In the genomic region with DNA sequence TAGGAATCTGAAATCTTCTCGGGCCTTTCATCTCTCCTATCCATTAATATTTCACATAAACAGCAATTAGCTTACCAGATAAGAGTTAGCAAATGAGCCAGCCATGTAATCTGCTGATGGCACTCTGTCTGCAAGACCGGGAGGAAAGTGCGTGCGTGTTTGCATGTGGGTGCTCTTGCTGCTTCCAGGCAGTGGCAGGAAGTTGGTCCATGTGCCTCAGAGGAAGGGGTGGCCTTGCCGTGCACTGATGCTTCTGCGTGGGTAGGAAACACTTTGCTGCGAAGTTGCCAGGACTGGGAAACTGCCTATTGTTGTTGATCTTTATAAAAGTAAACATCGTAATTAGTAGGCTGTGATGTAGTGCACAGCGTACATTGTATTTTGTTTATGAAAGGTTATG, we compare ENCODE assay signal across 8 mouse cellular contexts. TPM values are rescaled to one million over a fixed set of nuclear protein-coding genes. Genes with fewer than 3 reads are reported as not detected.
DNase-seq lines count a peak whose midpoint lies in the region; ATAC-seq and TF ChIP-seq lines count a peak whose summit lies in the region.

No protein-coding gene starts in this region.

- peak overlapping the region in 1 of 2 experiments; percentile 61; a peak in 2 of 4 replicates for H3K27ac ChIP-seq in heart, embryonic 14.5 days (replicated peaks in 1 of 2; ENCODE audit: control insufficient read depth in 1 of 2, insufficient read depth in 1 of 2, low read depth in 2 of 2, low read length in 2 of 2)

- TF ChIP-seq POLR2A in brain, embryonic 14.5 days (IDR thresholded peaks at IDR 0.05; ENCODE audit: borderline replicate concordance, extremely low read depth, insufficient read depth, insufficient read length, poor library complexity, severe bottlenecking): no peak

- H3K9me3 ChIP-seq in heart, embryonic 14.5 days (ENCODE audit: control insufficient read depth, low read length): no peaks in the 10 kb centered on the region

- DNase-seq in kidney, adult 9 months: peak; percentile 27
- DNase-seq in kidney, adult 11 months: no peak
- DNase-seq in brain, embryonic 14.5 days (ENCODE audit: low read depth): peak; percentile 60
- DNase-seq in lung, postnatal 36 days: peak; percentile 50
- no peak for DNase-seq in urinary bladder, postnatal 4 days (ENCODE audit: low spot score in 2 of 2)
- DNase-seq in left cerebral cortex, adult 18-20 months (ENCODE audit: low spot score in 2 of 2): no peak

- no peaks in the 10 kb centered on the region for H3K27me3 ChIP-seq in heart, embryonic 14.5 days (ENCODE audit: control insufficient read depth, insufficient read depth, low read length)

- no peak for TF ChIP-seq CTCF in brain, embryonic 14.5 days (IDR thresholded peaks at IDR 0.05; ENCODE audit: borderline replicate concordance, extremely low read depth, insufficient read depth, insufficient read length)

- 49% methylated on average over 9 of the region's 9 CpGs for WGBS in heart, embryonic 14.5 days

- H3K4me1 ChIP-seq in heart, embryonic 14.5 days (ENCODE audit: control insufficient read depth in 2 of 2, insufficient read depth in 2 of 2, low read length in 2 of 2): peaks cover 23 to 67% of the 10 kb centered on the region in 2 experiments

- ATAC-seq in heart, embryonic 14.5 days (ENCODE audit: insufficient number of reproducible peaks, insufficient read depth, low FRiP score, low read depth): no peak
- ATAC-seq in megakaryocyte-erythroid progenitor cell, adult 5-6 weeks (replicated peaks; ENCODE audit: low FRiP score, low TSS enrichment, poor library complexity, severe bottlenecking): no peak

- H3K9ac ChIP-seq in heart, embryonic 14.5 days (ENCODE audit: low read length): no peak overlapping the region

- peak overlapping the region; percentile 3; the same call in 1 of the 2 replicates for H3K4me2 ChIP-seq in heart, embryonic 14.5 days (ENCODE audit: low read length)

- H3K36me3 ChIP-seq in heart, embryonic 14.5 days (ENCODE audit: control insufficient read depth, insufficient read depth, low read length): 0 out of 2 replicates have a peak, but pooled peaks cover 3% of the 10 kb centered on the region

- H3K4me3 ChIP-seq in heart, embryonic 14.5 days (ENCODE audit: control insufficient read depth in 1 of 2, insufficient read depth in 1 of 2, low read depth in 1 of 2, low read length in 2 of 2): no peak overlapping the region

RNA-seq across cellular contexts. Expression of gene Kat6b, which starts 42.0 kb away (rescaled TPM):
- 25.5 and 42.7 TPM in 2 replicates for polyA plus RNA-seq in brain, embryonic 14.5 days (2012; rRNA removed)
- polyA plus RNA-seq in heart, embryonic 14.5 days (2014; fragmentation: Nextera tagmentation; extraction: Ambion mirVana): 13.4 and 18.5 TPM in 2 replicates
- 16.9 and 17.5 TPM in 2 replicates for total RNA-seq in megakaryocyte-erythroid progenitor cell, adult 5-6 weeks (2014; fragmentation: Nextera tagmentation)
- 5.1 and 9.1 TPM in 2 replicates for total RNA-seq in megakaryocyte-erythroid progenitor cell, adult 5-6 weeks (2017)
- 100 to 1,000 TPM; 126 to 132 TPM for total RNA-seq in left cerebral cortex, adult 18-20 months (2021)

Comparison
In these comparisons a context has a peak if more than half of its experiments do, and no peak if none do; other contexts are left out.
1. DNase-seq: peak in kidney, adult 9 months (single experiment), brain, embryonic 14.5 days (single experiment) and lung, postnatal 36 days (single experiment); none in kidney, adult 11 months (single experiment), urinary bladder, postnatal 4 days (0 of 2) and left cerebral cortex, adult 18-20 months (0 of 2).
2. RNA of gene Kat6b, which starts 42.0 kb away (total RNA-seq): 126 to 132 TPM in left cerebral cortex, adult 18-20 months; 5.1 to 17.5 TPM in megakaryocyte-erythroid progenitor cell, adult 5-6 weeks; every median in the first group is over 4 times any median in the second.